Mouse (Mus musculus): ENCODE measurements around the gene Ces5a. TPM values are rescaled to one million over a fixed set of nuclear protein-coding genes. Genes with fewer than 3 reads are reported as not detected.

Ces5a gene
- not detected in 2 replicates for polyA plus RNA-seq (2015; fragmentation: Nextera tagmentation; extraction: Ambion mirVana)

GRCm38 (mm10) chr8:93535730-93536129, at the start of gene Ces5a:
TSS of gene Ces5a (minus strand) at chr8:93535830.
- no peaks in the 10 kb centered on the region for H3K4me1 ChIP-seq (replicated peaks)
- ATAC-seq = no peak
- H3K4me2 ChIP-seq (replicated peaks) = no peak within 1 kb of the TSS
- no peaks in the 10 kb centered on the region for H3K27me3 ChIP-seq (replicated peaks)
- WGBS = 78% methylated on average over 5 of the region's 5 CpGs
- no peaks in the 10 kb centered on the region for H3K36me3 ChIP-seq
- H3K4me3 ChIP-seq (replicated peaks) = no peak within 1 kb of the TSS
- no peak within 1 kb of the TSS for H3K27ac ChIP-seq
- no peak within 1 kb of the TSS for H3K9ac ChIP-seq
- H3K9me3 ChIP-seq = no peaks in the 10 kb centered on the region

GRCm38 (mm10) chr8:93572841-93573240, 37.2 kb upstream of the Ces5a start:
- Histone ChIP-seq H3K27ac (no peak overlapping the region), H3K9ac (no peak overlapping the region)
- 86% methylated on average over 9 of the region's 9 CpGs for WGBS

GRCm38 (mm10) chr8:93572095-93572501, 36.5 kb upstream of the Ces5a start:
- 44% methylated on average over 2 of the region's 2 CpGs for WGBS
- Histone ChIP-seq H3K4me2 (replicated peaks) (no peak overlapping the region), H3K27me3 (replicated peaks) (no peaks in the 10 kb centered on the region), H3K4me3 (replicated peaks) (no peak overlapping the region), H3K36me3 (no peaks in the 10 kb centered on the region), H3K27ac (no peak overlapping the region), H3K9ac (no peak overlapping the region), H3K9me3 (no peaks in the 10 kb centered on the region), H3K4me1 (replicated peaks) (peaks cover 4% of the 10 kb centered on the region; the same call in 1 of the 2 replicates)
- ATAC-seq = no peak

More at GRCm38 (mm10) chr8:93572841-93573240, 37.2 kb upstream of the Ces5a start:
- Histone ChIP-seq H3K9me3 (no peaks in the 10 kb centered on the region), H3K36me3 (no peaks in the 10 kb centered on the region), H3K4me1 (replicated peaks) (peaks cover 4% of the 10 kb centered on the region; the same call in 1 of the 2 replicates), H3K4me2 (replicated peaks) (no peak overlapping the region), H3K27me3 (replicated peaks) (no peaks in the 10 kb centered on the region), H3K4me3 (replicated peaks) (no peak overlapping the region)
- no peak for ATAC-seq

DNA sequence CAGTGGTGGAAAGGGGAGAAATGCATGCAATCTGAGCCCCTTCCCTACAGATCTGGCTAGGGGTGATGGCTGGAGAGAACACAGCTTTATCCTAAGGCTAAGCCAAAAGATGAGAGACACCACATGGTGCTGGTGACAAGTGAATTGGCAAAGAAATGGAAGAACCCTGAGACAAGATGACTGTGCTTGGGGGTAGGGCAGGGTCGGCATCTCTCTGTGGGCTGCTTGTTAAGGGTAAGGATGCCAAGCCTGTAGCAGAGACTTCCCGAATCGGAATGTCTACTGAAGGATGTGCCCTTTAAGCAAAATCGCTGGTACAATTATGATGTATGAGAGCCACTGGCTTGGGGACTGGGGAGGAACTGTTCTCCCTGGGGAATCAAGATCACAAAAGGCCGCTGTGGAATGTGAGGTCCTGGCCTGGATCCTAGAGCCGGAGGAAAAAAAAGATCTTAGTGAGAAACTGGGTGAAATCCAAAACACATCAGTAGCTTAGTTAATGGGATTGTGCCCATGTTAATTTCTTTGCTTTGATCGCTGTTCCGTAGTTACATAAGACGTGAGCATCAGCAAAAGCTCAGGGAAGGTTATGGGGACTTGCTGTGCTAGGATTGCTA, 35.8 kb upstream of the Ces5a start:
- Histone ChIP-seq H3K4me2 (replicated peaks) (no peak overlapping the region), H3K27ac (no peak overlapping the region), H3K27me3 (replicated peaks) (no peaks in the 10 kb centered on the region), H3K9me3 (no peaks in the 10 kb centered on the region), H3K4me1 (replicated peaks) (peaks cover 4% of the 10 kb centered on the region; the same call in 1 of the 2 replicates), H3K4me3 (replicated peaks) (no peak overlapping the region), H3K36me3 (no peaks in the 10 kb centered on the region), H3K9ac (no peak overlapping the region)
- WGBS = 42% methylated on average over 9 of the region's 9 CpGs
- no peak for ATAC-seq

- H3K9me3 ChIP-seq = no peaks in the 10 kb centered on the region
- H3K36me3 ChIP-seq = no peaks in the 10 kb centered on the region
- H3K4me3 ChIP-seq (replicated peaks) = no peak overlapping the region
- H3K9ac ChIP-seq = no peak overlapping the region
- peaks cover 4% of the 10 kb centered on the region; the same call in 1 of the 2 replicates for H3K4me1 ChIP-seq (replicated peaks)
- no peak overlapping the region for H3K27ac ChIP-seq
- WGBS = 30% methylated on average over 2 of the region's 2 CpGs
- H3K4me2 ChIP-seq (replicated peaks) = no peak overlapping the region
- no peaks in the 10 kb centered on the region for H3K27me3 ChIP-seq (replicated peaks)
- ATAC-seq = no peak
Observed at GRCm38 (mm10) chr8:93570186-93570530, 34.5 kb upstream of the Ces5a start.

DNA sequence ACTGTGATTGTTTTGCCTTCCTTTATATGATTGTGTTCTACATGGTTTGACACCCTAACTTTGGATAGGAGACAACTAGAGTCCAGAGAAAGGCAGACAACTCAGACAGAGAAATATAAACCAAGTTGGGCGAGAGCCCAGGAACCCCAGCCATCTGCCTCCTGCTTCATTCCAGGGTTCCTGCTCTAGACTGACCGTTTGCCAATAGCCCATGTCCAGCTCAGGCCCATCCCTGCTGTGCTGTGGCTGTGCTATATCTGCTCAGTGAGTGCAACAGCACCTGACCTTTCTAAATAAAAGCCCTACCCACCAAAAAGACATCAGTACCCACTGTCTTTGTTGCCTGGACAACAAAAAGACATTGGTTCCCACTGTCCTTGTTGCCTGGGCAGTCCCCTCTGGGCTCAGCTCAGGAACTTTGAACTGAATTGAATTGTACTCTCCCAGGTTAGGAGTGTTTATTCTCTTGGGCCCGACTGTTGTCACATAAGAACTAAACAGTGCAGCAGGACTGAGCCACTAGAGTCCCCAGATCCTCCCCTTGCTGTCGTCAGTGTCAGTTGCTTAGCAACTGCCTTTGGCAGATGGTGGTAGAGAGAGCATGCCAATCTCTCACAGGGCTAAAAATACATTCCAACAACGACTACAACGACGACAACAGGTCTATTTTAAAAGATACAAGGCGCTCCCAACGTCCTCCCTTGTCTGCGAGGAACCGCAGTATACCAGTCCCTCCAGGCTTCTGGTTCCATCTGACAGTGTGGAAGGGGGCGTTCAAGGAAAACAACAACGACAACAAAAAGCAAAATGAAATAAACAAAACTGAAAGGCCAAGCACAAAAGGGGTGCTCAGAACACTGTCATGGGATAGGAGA, 33.9 kb upstream of the Ces5a start:
- Histone ChIP-seq H3K27me3 (replicated peaks) (no peaks in the 10 kb centered on the region), H3K4me3 (replicated peaks) (no peak overlapping the region), H3K4me1 (replicated peaks) (peaks cover 4% of the 10 kb centered on the region; the same call in 1 of the 2 replicates), H3K36me3 (no peaks in the 10 kb centered on the region), H3K9ac (no peak overlapping the region), H3K9me3 (no peaks in the 10 kb centered on the region), H3K4me2 (replicated peaks) (no peak overlapping the region), H3K27ac (no peak overlapping the region)
- WGBS = 44% methylated on average over 13 of the region's 13 CpGs
- ATAC-seq = no peak

GRCm38 (mm10) chr8:93568666-93569065, 33.0 kb upstream of the Ces5a start:
- 93% methylated on average over 3 of the region's 3 CpGs for WGBS

GRCm38 (mm10) chr8:93567086-93567485, 31.5 kb upstream of the Ces5a start:
- WGBS = 70% methylated on average over 9 of the region's 9 CpGs
- Histone ChIP-seq H3K4me2 (replicated peaks) (no peak overlapping the region), H3K27ac (no peak overlapping the region), H3K4me1 (replicated peaks) (peaks cover 3% of the 10 kb centered on the region; the same call in 1 of the 2 replicates), H3K27me3 (replicated peaks) (no peaks in the 10 kb centered on the region), H3K36me3 (no peaks in the 10 kb centered on the region), H3K4me3 (replicated peaks) (no peak overlapping the region), H3K9me3 (no peaks in the 10 kb centered on the region), H3K9ac (no peak overlapping the region)
- no peak for ATAC-seq

More at GRCm38 (mm10) chr8:93568666-93569065, 33.0 kb upstream of the Ces5a start:
- Histone ChIP-seq H3K4me3 (replicated peaks) (no peak overlapping the region), H3K9ac (no peak overlapping the region), H3K27ac (no peak overlapping the region), H3K36me3 (no peaks in the 10 kb centered on the region), H3K27me3 (replicated peaks) (no peaks in the 10 kb centered on the region), H3K9me3 (no peaks in the 10 kb centered on the region), H3K4me2 (replicated peaks) (no peak overlapping the region), H3K4me1 (replicated peaks) (peaks cover 4% of the 10 kb centered on the region; the same call in 1 of the 2 replicates)
- no peak for ATAC-seq

- no peak overlapping the region for H3K27ac ChIP-seq
- H3K9me3 ChIP-seq = no peaks in the 10 kb centered on the region
- H3K9ac ChIP-seq = no peak overlapping the region
- no peaks in the 10 kb centered on the region for H3K27me3 ChIP-seq (replicated peaks)
- no peaks in the 10 kb centered on the region for H3K4me1 ChIP-seq (replicated peaks)
- no peak for ATAC-seq
- H3K36me3 ChIP-seq = no peaks in the 10 kb centered on the region
- no peak overlapping the region for H3K4me3 ChIP-seq (replicated peaks)
- no peak overlapping the region for H3K4me2 ChIP-seq (replicated peaks)
- WGBS = 69% methylated on average over 4 of the region's 4 CpGs
Observed at GRCm38 (mm10) chr8:93564634-93565033, 29.0 kb upstream of the Ces5a start.

GRCm38 (mm10) chr8:93563551-93563950, 27.9 kb upstream of the Ces5a start:
- Histone ChIP-seq H3K27ac (no peak overlapping the region), H3K36me3 (no peaks in the 10 kb centered on the region), H3K27me3 (replicated peaks) (no peaks in the 10 kb centered on the region), H3K4me2 (replicated peaks) (no peak overlapping the region), H3K9ac (no peak overlapping the region), H3K4me1 (replicated peaks) (no peaks in the 10 kb centered on the region), H3K9me3 (no peaks in the 10 kb centered on the region), H3K4me3 (replicated peaks) (no peak overlapping the region)
- WGBS = 89% methylated on average over 7 of the region's 7 CpGs
- ATAC-seq = no peak

GRCm38 (mm10) chr8:93562557-93563210, 27.1 kb upstream of the Ces5a start:
- H3K4me1 ChIP-seq (replicated peaks) = no peaks in the 10 kb centered on the region
- H3K36me3 ChIP-seq = no peaks in the 10 kb centered on the region
- no peak for ATAC-seq
- WGBS = 24% methylated on average over 6 of the region's 6 CpGs
- H3K4me2 ChIP-seq (replicated peaks) = no peak overlapping the region
- no peaks in the 10 kb centered on the region for H3K27me3 ChIP-seq (replicated peaks)
- H3K27ac ChIP-seq = 0 out of 2 replicates have a peak overlapping the region, but pooled peaks have one; percentile 17
- no peak overlapping the region for H3K9ac ChIP-seq
- H3K4me3 ChIP-seq (replicated peaks) = no peak overlapping the region
- no peaks in the 10 kb centered on the region for H3K9me3 ChIP-seq

GRCm38 (mm10) chr8:93561271-93561670, 25.6 kb upstream of the Ces5a start:
- Histone ChIP-seq H3K27me3 (replicated peaks) (no peaks in the 10 kb centered on the region), H3K36me3 (no peaks in the 10 kb centered on the region), H3K27ac (no peak overlapping the region), H3K4me1 (replicated peaks) (no peaks in the 10 kb centered on the region), H3K9me3 (no peaks in the 10 kb centered on the region), H3K4me3 (replicated peaks) (no peak overlapping the region), H3K4me2 (replicated peaks) (no peak overlapping the region), H3K9ac (no peak overlapping the region)
- WGBS = 77% methylated on average over 3 of the region's 3 CpGs
- ATAC-seq = no peak

Measured in intestine, embryonic 15.5 days (tissue).